Mouse (Mus musculus) thymus, adult 2 months (tissue): ENCODE measurements around the gene Olfr1012. TPM values are rescaled to one million over a fixed set of nuclear protein-coding genes. Genes with fewer than 3 reads are reported as not detected.

ENCODE experiments used
- DNase-seq: peaks from one replicate; pipeline ENCODE4 v3.0.0; 2021
- H3K27ac ChIP-seq: fragments of 200-500 bp; 2 replicates; pipeline ENCODE4 v1.5.1; 2012; ENCODE audit warnings: low read length, control low read depth; ENCODE audit not compliant: control insufficient read depth, insufficient read depth
- H3K27me3 ChIP-seq: fragments of 200-500 bp; 2 replicates; pipeline ENCODE4 v1.6.1; 2012; ENCODE audit warnings: mild to moderate bottlenecking, low read length, moderate library complexity, mixed read lengths; ENCODE audit not compliant: control insufficient read depth, insufficient read depth
- H3K36me3 ChIP-seq: fragments of 200-500 bp; 2 replicates; pipeline ENCODE4 v1.6.1; 2012; ENCODE audit warnings: mild to moderate bottlenecking, low read length, moderate library complexity; ENCODE audit not compliant: control insufficient read depth, insufficient read depth
- H3K4me1 ChIP-seq: fragments of 200-500 bp; replicated peaks from 2 replicates; pipeline ENCODE4 v1.6.1; 2012; ENCODE audit warnings: low read length; ENCODE audit not compliant: control insufficient read depth, insufficient read depth
- H3K4me3 ChIP-seq: fragments of 200-500 bp; 2 replicates; pipeline ENCODE4 v1.5.1; 2012; ENCODE audit warnings: mild to moderate bottlenecking, low read length, control low read depth, moderate library complexity; ENCODE audit not compliant: control insufficient read depth, insufficient read depth
- CTCF ChIP-seq: fragments of 200-500 bp; IDR thresholded peaks from 2 replicates; pipeline ENCODE4 v1.5.1; 2012; ENCODE audit warnings: mild to moderate bottlenecking, control low read depth, low read length, moderate library complexity, borderline replicate concordance; ENCODE audit not compliant: control insufficient read depth, poor library complexity, insufficient read depth; ENCODE audit errors: extremely low read depth
- POLR2A ChIP-seq: fragments of 200-500 bp; IDR thresholded peaks from 2 replicates; pipeline ENCODE4 v1.6.1; 2012; ENCODE audit warnings: mild to moderate bottlenecking, low read length, control low read depth, moderate library complexity; ENCODE audit not compliant: control insufficient read depth, poor library complexity, insufficient read depth; ENCODE audit errors: extremely low read depth
- WGBS: fragments of 180-500 bp; shearing (Covaris S2); methylation state at CpG from one replicate; pipeline ENCODE4 v1.1.7; 2018; 5-methylcytosine and 5-hydroxymethylcytosine counted together
- polyA plus RNA-seq: library from polyadenylated mRNA; depleted of rRNA; stranded (reverse); fragments of >200 nt; gene quantifications from 2 replicates; pipeline ENCODE4 v1.2.3, GENCODE M21; 2012; rRNA removed

Olfr1012 gene
- not detected in 2 replicates for polyA plus RNA-seq

DNA sequence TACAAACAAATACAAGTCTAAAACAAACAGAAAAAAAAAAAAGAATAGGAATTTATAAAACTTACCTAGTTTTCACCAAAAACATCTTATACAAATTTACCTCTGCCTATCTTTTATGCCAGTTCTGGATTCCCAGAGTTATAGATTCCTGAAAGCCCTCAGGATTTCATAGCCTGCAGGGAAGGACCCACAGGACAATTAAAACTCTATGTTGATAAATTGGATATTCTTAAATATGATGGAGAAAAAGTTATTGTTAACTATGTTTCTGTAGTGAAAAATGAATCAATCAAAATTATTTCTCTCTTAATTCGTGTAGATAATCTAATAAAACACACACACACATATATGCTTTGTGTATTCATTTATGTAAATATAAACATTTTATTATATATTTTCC, at the start of gene Olfr1012:
Gene Olfr1012, minus strand, starts transcription at position 101 of the 400 bp plus-strand sequence.
- 78% methylated on average over 1 of the region's 1 CpGs for WGBS
- no peaks in the 10 kb centered on the region for H3K27me3 ChIP-seq
- H3K36me3 ChIP-seq, result no peaks in the 10 kb centered on the region
- H3K4me1 ChIP-seq, result no peaks in the 10 kb centered on the region
- H3K4me3 ChIP-seq, result no peak within 1 kb of the TSS
- no peak for DNase-seq
- H3K27ac ChIP-seq, result no peak within 1 kb of the TSS
- no peak for TF ChIP-seq POLR2A
- TF ChIP-seq CTCF, result no peak

DNA sequence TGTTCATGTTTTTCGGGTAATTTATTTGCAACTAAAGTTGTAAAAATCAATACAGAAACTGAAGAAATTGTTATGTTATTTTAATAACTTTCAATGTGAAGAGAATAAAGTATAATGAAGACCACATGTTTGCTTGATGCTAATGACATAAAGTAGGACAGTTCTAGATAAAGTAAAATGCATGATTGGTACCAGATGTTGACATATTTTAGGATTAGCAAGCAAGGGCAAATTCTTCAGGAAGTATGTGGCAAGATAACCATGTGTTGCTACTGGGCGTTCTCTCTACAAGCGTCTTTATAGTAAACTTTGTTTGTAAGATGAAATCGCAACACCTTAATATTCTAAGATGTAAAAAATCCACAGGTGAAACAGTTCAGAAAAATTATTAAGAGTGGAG, 41.9 kb upstream of the Olfr1012 start:
- Histone ChIP-seq H3K36me3 (no peaks in the 10 kb centered on the region), H3K27ac (no peak overlapping the region), H3K27me3 (no peaks in the 10 kb centered on the region), H3K4me3 (no peak overlapping the region), H3K4me1 (no peaks in the 10 kb centered on the region)
- DNase-seq, result no peak
- 93% methylated on average over 4 of the region's 4 CpGs for WGBS
- no peak for TF ChIP-seq POLR2A
- TF ChIP-seq CTCF, result no peak

- WGBS, result 95% methylated on average over 2 of the region's 2 CpGs
- TF ChIP-seq POLR2A, result no peak
- TF ChIP-seq CTCF, result no peak
Measured at GRCm38 (mm10) chr2:85802444-85802843, 39.9 kb upstream of the Olfr1012 start, which contains the start of gene Olfr1016. Olfr1016 (minus strand) TSS chr2:85802544.

GRCm38 (mm10) chr2:85792331-85792730, 29.8 kb upstream of the Olfr1012 start:
- 85% methylated on average over 2 of the region's 2 CpGs for WGBS
- no peak overlapping the region for H3K4me3 ChIP-seq

More at GRCm38 (mm10) chr2:85802444-85802843, 39.9 kb upstream of the Olfr1012 start, which contains the start of gene Olfr1016:
- DNase-seq, result no peak
- H3K36me3 ChIP-seq, result no peaks in the 10 kb centered on the region
- no peaks in the 10 kb centered on the region for H3K4me1 ChIP-seq
- no peak within 1 kb of the TSS for H3K27ac ChIP-seq
- H3K4me3 ChIP-seq, result no peak within 1 kb of the TSS
- no peaks in the 10 kb centered on the region for H3K27me3 ChIP-seq

DNA sequence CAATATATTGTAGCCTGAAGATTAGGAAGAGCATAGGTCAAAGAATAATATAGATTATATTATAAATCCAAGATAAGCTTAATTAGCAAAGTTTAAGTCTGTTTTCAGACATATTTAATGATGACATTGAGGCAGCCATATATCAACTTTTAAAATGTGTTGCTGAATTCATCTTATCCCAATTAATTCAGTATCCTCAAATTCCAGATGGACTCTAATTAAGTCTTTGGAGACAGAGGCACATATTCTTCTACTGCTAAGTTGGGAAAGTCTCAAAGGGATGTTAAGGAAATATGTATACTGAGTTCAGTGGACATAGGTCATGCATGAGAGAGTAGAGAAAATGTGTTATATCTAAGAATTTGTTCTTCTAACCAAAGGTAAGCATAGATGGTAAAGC, 19.2 kb upstream of the Olfr1012 start, which contains the start of gene Olfr1015:
Gene Olfr1015, plus strand, starts transcription at position 301 of the 400 bp plus-strand sequence.
- Histone ChIP-seq H3K27me3 (no peaks in the 10 kb centered on the region), H3K36me3 (no peaks in the 10 kb centered on the region), H3K4me1 (no peaks in the 10 kb centered on the region), H3K4me3 (no peak within 1 kb of the TSS), H3K27ac (no peak within 1 kb of the TSS)
- DNase-seq, result no peak
- TF ChIP-seq CTCF, result no peak

More at GRCm38 (mm10) chr2:85792331-85792730, 29.8 kb upstream of the Olfr1012 start:
- Histone ChIP-seq H3K4me1 (no peaks in the 10 kb centered on the region), H3K27me3 (no peaks in the 10 kb centered on the region), H3K36me3 (no peaks in the 10 kb centered on the region), H3K27ac (no peak overlapping the region)
- no peak for DNase-seq
- TF ChIP-seq CTCF, result no peak
- TF ChIP-seq POLR2A, result no peak

GRCm38 (mm10) chr2:85772413-85772812, 9.8 kb upstream of the Olfr1012 start, which contains the start of gene Olfr1014:
Olfr1014 (plus strand) TSS chr2:85772713.
- H3K4me3 ChIP-seq, result no peak within 1 kb of the TSS
- no peak for DNase-seq
- no peaks in the 10 kb centered on the region for H3K27me3 ChIP-seq
- H3K36me3 ChIP-seq, result no peaks in the 10 kb centered on the region
- no peaks in the 10 kb centered on the region for H3K4me1 ChIP-seq
- no peak within 1 kb of the TSS for H3K27ac ChIP-seq
- TF ChIP-seq CTCF (no peak), POLR2A (no peak)

- no peak for DNase-seq
- TF ChIP-seq CTCF (no peak), POLR2A (no peak)
- H3K36me3 ChIP-seq, result no peaks in the 10 kb centered on the region
- H3K27ac ChIP-seq, result no peak within 1 kb of the TSS
- H3K4me3 ChIP-seq, result no peak within 1 kb of the TSS
- no peaks in the 10 kb centered on the region for H3K4me1 ChIP-seq
- no peaks in the 10 kb centered on the region for H3K27me3 ChIP-seq
Measured at GRCm38 (mm10) chr2:85766798-85767197, 4.2 kb upstream of the Olfr1012 start, which contains the start of gene Olfr1013. Olfr1013 (plus strand) TSS chr2:85767098.
